In genomic region chr7:5038940-5039339, GRCm38 (mm10) we compare ENCODE assay signal across 8 mouse cellular contexts. TPM values are rescaled to one million over a fixed set of nuclear protein-coding genes. Genes with fewer than 3 reads are reported as not detected.
A peak's percentile ranks its signal among the peaks of the same experiment; 100 is the strongest.
DNase-seq lines count a peak whose midpoint lies in the region; ATAC-seq and TF ChIP-seq lines count a peak whose summit lies in the region.

No protein-coding gene starts in this region.

- H3K4me3 ChIP-seq in lung, adult 2 months (replicated peaks; ENCODE audit: extremely low read depth, low read depth, low read length) = peak overlapping the region; percentile 99
- peak overlapping the region; percentile 57 for H3K4me3 ChIP-seq in embryonic facial prominence, embryonic 11.5 days (ENCODE audit: low read depth, low read length)
- H3K4me3 ChIP-seq in intestine, postnatal 0 days (ENCODE audit: low read depth, low read length) = peak overlapping the region; percentile 68
- peak overlapping the region; percentile 61 for H3K4me3 ChIP-seq in neural tube, embryonic 15.5 days (replicated peaks)

- peak overlapping the region; percentile 82 for H3K9ac ChIP-seq in embryonic facial prominence, embryonic 11.5 days (replicated peaks; ENCODE audit: low read length)
- H3K9ac ChIP-seq in intestine, postnatal 0 days (ENCODE audit: low read depth, low read length) = peak overlapping the region; percentile 88; the same call in 1 of the 2 replicates
- peak overlapping the region; percentile 74 for H3K9ac ChIP-seq in neural tube, embryonic 15.5 days (replicated peaks)

- ATAC-seq in embryonic facial prominence, embryonic 11.5 days (replicated peaks; ENCODE audit: insufficient number of reproducible peaks, low FRiP score, low TSS enrichment, low read depth) = no peak
- ATAC-seq in intestine, postnatal 0 days = no peak
- ATAC-seq in neural tube, embryonic 15.5 days (ENCODE audit: low FRiP score) = no peak
- no peak for ATAC-seq in megakaryocyte progenitor cell, adult 5-6 weeks (replicated peaks; ENCODE audit: poor library complexity)

- WGBS in lung, adult 2 months = 21% methylated on average over 5 of the region's 5 CpGs
- 41% methylated on average over 5 of the region's 5 CpGs for WGBS in embryonic facial prominence, embryonic 11.5 days
- WGBS in intestine, postnatal 0 days = 14% methylated on average over 5 of the region's 5 CpGs
- WGBS in neural tube, embryonic 15.5 days = 34% methylated on average over 5 of the region's 5 CpGs

- H3K36me3 ChIP-seq in embryonic facial prominence, embryonic 11.5 days (replicated peaks; ENCODE audit: control insufficient read depth, insufficient read depth, low read depth, low read length) = peaks cover 4% of the 10 kb centered on the region; the same call in 1 of the 2 replicates
- peaks cover 15% of the 10 kb centered on the region for H3K36me3 ChIP-seq in intestine, postnatal 0 days (ENCODE audit: control insufficient read depth, insufficient read depth)
- peaks cover 17% of the 10 kb centered on the region for H3K36me3 ChIP-seq in neural tube, embryonic 15.5 days

- no peaks in the 10 kb centered on the region for H3K9me3 ChIP-seq in embryonic facial prominence, embryonic 11.5 days (replicated peaks; ENCODE audit: control insufficient read depth, low read length)
- no peaks in the 10 kb centered on the region for H3K9me3 ChIP-seq in intestine, postnatal 0 days (ENCODE audit: control insufficient read depth)
- no peaks in the 10 kb centered on the region for H3K9me3 ChIP-seq in neural tube, embryonic 15.5 days (replicated peaks)

- H3K4me1 ChIP-seq in lung, adult 2 months (ENCODE audit: control insufficient read depth, insufficient read depth, low read length) = peaks cover 7% of the 10 kb centered on the region
- no peaks in the 10 kb centered on the region for H3K4me1 ChIP-seq in embryonic facial prominence, embryonic 11.5 days (ENCODE audit: control insufficient read depth, insufficient read depth, low read length)
- H3K4me1 ChIP-seq in intestine, postnatal 0 days (replicated peaks; ENCODE audit: control insufficient read depth, insufficient read depth, low read length) = 0 out of 2 replicates have a peak, but pooled peaks cover 3% of the 10 kb centered on the region
- peaks cover 22% of the 10 kb centered on the region for H3K4me1 ChIP-seq in neural tube, embryonic 15.5 days

- TF ChIP-seq POLR2A in lung, adult 2 months (IDR thresholded peaks at IDR 0.05; ENCODE audit: borderline replicate concordance, extremely low read depth, low read depth, low read length) = no peak

- TF ChIP-seq CTCF in lung, adult 2 months (IDR thresholded peaks at IDR 0.05; ENCODE audit: insufficient read depth, low read length) = no peak
- no peak for TF ChIP-seq CTCF in intestine, postnatal 0 days (IDR thresholded peaks at IDR 0.05; ENCODE audit: low read depth)

- H3K27me3 ChIP-seq in embryonic facial prominence, embryonic 11.5 days (ENCODE audit: control insufficient read depth, insufficient read depth, low read length) = no peaks in the 10 kb centered on the region
- H3K27me3 ChIP-seq in intestine, postnatal 0 days (replicated peaks; ENCODE audit: control insufficient read depth, insufficient read depth, low read length) = no peaks in the 10 kb centered on the region
- H3K27me3 ChIP-seq in neural tube, embryonic 15.5 days (replicated peaks) = no peaks in the 10 kb centered on the region

- DNase-seq in lung, adult 2 months = no peak
- DNase-seq in lung, postnatal 36 days = no peak
- DNase-seq in embryonic facial prominence, embryonic 11.5 days (ENCODE audit: low spot score) = no peak
- no peak for DNase-seq in adrenal gland, postnatal 14 days
- no peak for DNase-seq in right cerebral cortex, postnatal 4 days

- H3K4me2 ChIP-seq in embryonic facial prominence, embryonic 11.5 days (ENCODE audit: low read depth, low read length) = peak overlapping the region; percentile 45
- H3K4me2 ChIP-seq in intestine, postnatal 0 days (replicated peaks; ENCODE audit: low read depth) = peak overlapping the region; percentile 67
- H3K4me2 ChIP-seq in neural tube, embryonic 15.5 days = peak overlapping the region; percentile 68

- H3K27ac ChIP-seq in embryonic facial prominence, embryonic 11.5 days (replicated peaks; ENCODE audit: low read depth, low read length) = no peak overlapping the region
- H3K27ac ChIP-seq in intestine, postnatal 0 days (ENCODE audit: low read depth, low read length) = peak overlapping the region; percentile 100
- peak overlapping the region; percentile 99 for H3K27ac ChIP-seq in neural tube, embryonic 15.5 days (replicated peaks)

RNA-seq across cellular contexts. Expression of gene Zfp784, which starts 0.7 kb away (rescaled TPM):
- 5.2 and 6.9 TPM in 2 replicates for polyA plus RNA-seq in lung, adult 2 months (2012; rRNA removed)
- 2.7 and 3.3 TPM in 2 replicates for polyA plus RNA-seq in embryonic facial prominence, embryonic 11.5 days (2014; fragmentation: Nextera tagmentation; extraction: Ambion mirVana)
- 6.4 and 6.5 TPM in 2 replicates for polyA plus RNA-seq in intestine, postnatal 0 days (2015; fragmentation: Nextera tagmentation; extraction: Ambion mirVana)
- 7.7 and 9.0 TPM in 2 replicates for polyA plus RNA-seq in neural tube, embryonic 15.5 days (2015; fragmentation: Nextera tagmentation; extraction: Ambion mirVana)
- total RNA-seq in adrenal gland, postnatal 14 days (2021) = 4.7 and 5.5 TPM in 2 replicates
- 0.72 and 1.5 TPM in 2 replicates for total RNA-seq in megakaryocyte progenitor cell, adult 5-6 weeks (2015)
- total RNA-seq in megakaryocyte progenitor cell, adult 5-6 weeks (2017) = 1.6 and 1.7 TPM in 2 replicates

RNA-seq across cellular contexts. Expression of gene 4632433K11Rik, which starts 5.0 kb away (rescaled TPM):
- polyA plus RNA-seq in lung, adult 2 months (2012; rRNA removed) = not detected in 2 replicates
- not detected in 2 replicates for polyA plus RNA-seq in embryonic facial prominence, embryonic 11.5 days (2014; fragmentation: Nextera tagmentation; extraction: Ambion mirVana)
- not detected in 2 replicates for polyA plus RNA-seq in intestine, postnatal 0 days (2015; fragmentation: Nextera tagmentation; extraction: Ambion mirVana)
- polyA plus RNA-seq in neural tube, embryonic 15.5 days (2015; fragmentation: Nextera tagmentation; extraction: Ambion mirVana) = not detected in 2 replicates
- total RNA-seq in adrenal gland, postnatal 14 days (2021) = not detected in 2 replicates
- total RNA-seq in megakaryocyte progenitor cell, adult 5-6 weeks (2015) = not detected in 2 replicates
- total RNA-seq in megakaryocyte progenitor cell, adult 5-6 weeks (2017) = 0.88 TPM in 1 of 2 replicates, not detected in the other

RNA-seq across cellular contexts. Expression of gene Zfp580, which starts 12.4 kb away (rescaled TPM):
- 36.0 and 37.9 TPM in 2 replicates for polyA plus RNA-seq in lung, adult 2 months (2012; rRNA removed)
- polyA plus RNA-seq in embryonic facial prominence, embryonic 11.5 days (2014; fragmentation: Nextera tagmentation; extraction: Ambion mirVana) = 25.0 and 32.3 TPM in 2 replicates
- polyA plus RNA-seq in intestine, postnatal 0 days (2015; fragmentation: Nextera tagmentation; extraction: Ambion mirVana) = 15.8 and 16.9 TPM in 2 replicates
- polyA plus RNA-seq in neural tube, embryonic 15.5 days (2015; fragmentation: Nextera tagmentation; extraction: Ambion mirVana) = 90.7 and 101 TPM in 2 replicates
- 10.0 and 12.9 TPM in 2 replicates for total RNA-seq in adrenal gland, postnatal 14 days (2021)
- total RNA-seq in megakaryocyte progenitor cell, adult 5-6 weeks (2015) = 2.3 and 3.0 TPM in 2 replicates
- 0.24 and 0.67 TPM in 2 replicates for total RNA-seq in megakaryocyte progenitor cell, adult 5-6 weeks (2017)

RNA-seq across cellular contexts. Expression of gene Ccdc106, which starts 18.6 kb away (rescaled TPM):
- 0.90 and 0.97 TPM in 2 replicates for polyA plus RNA-seq in lung, adult 2 months (2012; rRNA removed)
- polyA plus RNA-seq in embryonic facial prominence, embryonic 11.5 days (2014; fragmentation: Nextera tagmentation; extraction: Ambion mirVana) = 14.9 and 15.1 TPM in 2 replicates
- polyA plus RNA-seq in intestine, postnatal 0 days (2015; fragmentation: Nextera tagmentation; extraction: Ambion mirVana) = 8.3 and 8.8 TPM in 2 replicates
- 60.0 and 75.7 TPM in 2 replicates for polyA plus RNA-seq in neural tube, embryonic 15.5 days (2015; fragmentation: Nextera tagmentation; extraction: Ambion mirVana)
- total RNA-seq in adrenal gland, postnatal 14 days (2021) = 1.3 and 2.7 TPM in 2 replicates
- 0.57 TPM in 1 of 2 replicates, not detected in the other for total RNA-seq in megakaryocyte progenitor cell, adult 5-6 weeks (2015)
- 0.21 TPM in 1 of 2 replicates, not detected in the other for total RNA-seq in megakaryocyte progenitor cell, adult 5-6 weeks (2017)

RNA-seq across cellular contexts. Expression of gene Zfp865, which starts 18.8 kb away (rescaled TPM):
- 43.2 and 47.9 TPM in 2 replicates for polyA plus RNA-seq in lung, adult 2 months (2012; rRNA removed)
- 4.5 and 5.9 TPM in 2 replicates for polyA plus RNA-seq in embryonic facial prominence, embryonic 11.5 days (2014; fragmentation: Nextera tagmentation; extraction: Ambion mirVana)
- polyA plus RNA-seq in intestine, postnatal 0 days (2015; fragmentation: Nextera tagmentation; extraction: Ambion mirVana) = 2.3 and 2.6 TPM in 2 replicates
- 6.4 and 7.0 TPM in 2 replicates for polyA plus RNA-seq in neural tube, embryonic 15.5 days (2015; fragmentation: Nextera tagmentation; extraction: Ambion mirVana)
- total RNA-seq in adrenal gland, postnatal 14 days (2021) = 25.3 and 30.5 TPM in 2 replicates
- 13.2 and 14.5 TPM in 2 replicates for total RNA-seq in megakaryocyte progenitor cell, adult 5-6 weeks (2015)
- 12.4 and 14.4 TPM in 2 replicates for total RNA-seq in megakaryocyte progenitor cell, adult 5-6 weeks (2017)
